Mouse (Mus musculus) intestine, embryonic 15.5 days (tissue): ENCODE data around the gene Apba3. TPM values are rescaled to one million over a fixed set of nuclear protein-coding genes. Genes with fewer than 3 reads are reported as not detected.

ENCODE experiments used
- ATAC-seq: fragments of 200-750 bp; cut with Nextera tagmentation; 2 replicates; pipeline ENCODE4 v1.8.0; 2017; ENCODE audit warnings: moderate TSS enrichment, moderate library complexity
- H3K27ac ChIP-seq: fragments of 300-500 bp; sonication (generic); 2 replicates; pipeline ENCODE4 v1.5.1; 2015; ENCODE audit warnings: mild to moderate bottlenecking, inconsistent platforms
- H3K27me3 ChIP-seq: fragments of 300-500 bp; sonication (generic); replicated peaks from 2 replicates; pipeline ENCODE4 v1.6.1; 2015; ENCODE audit warnings: inconsistent platforms
- H3K36me3 ChIP-seq: fragments of 300-500 bp; sonication (generic); 2 replicates; pipeline ENCODE4 v1.6.1; 2015; ENCODE audit warnings: inconsistent platforms
- H3K4me1 ChIP-seq: fragments of 300-500 bp; sonication (generic); replicated peaks from 2 replicates; pipeline ENCODE4 v1.6.1; 2015; ENCODE audit warnings: inconsistent platforms
- H3K4me2 ChIP-seq: fragments of 300-500 bp; sonication (generic); replicated peaks from 2 replicates; pipeline ENCODE4 v1.6.1; 2015; ENCODE audit warnings: mild to moderate bottlenecking, inconsistent platforms
- H3K4me3 ChIP-seq: fragments of 300-500 bp; sonication (generic); replicated peaks from 2 replicates; pipeline ENCODE4 v1.5.1; 2015; ENCODE audit warnings: inconsistent platforms
- H3K9ac ChIP-seq: fragments of 300-500 bp; sonication (generic); 2 replicates; pipeline ENCODE4 v1.6.1; 2015; ENCODE audit warnings: inconsistent platforms
- H3K9me3 ChIP-seq: fragments of 300-500 bp; sonication (generic); 2 replicates; pipeline ENCODE4 v1.6.1; 2016; ENCODE audit warnings: inconsistent platforms
- WGBS: fragments of 180-500 bp; shearing (Covaris S2); methylation state at CpG from one replicate; pipeline ENCODE4 v1.1.7; 2015; 5-methylcytosine and 5-hydroxymethylcytosine counted together
- polyA plus RNA-seq: library from polyadenylated mRNA; unstranded; fragments of >200 nt; fragmentation: Nextera tagmentation; extraction: Ambion mirVana; gene quantifications from 2 replicates; pipeline ENCODE4 v1.2.1, GENCODE M21; 2015

The Apba3 gene
- polyA plus RNA-seq, 1 experiment from 2014 or later: 55.1 TPM

- Histone ChIP-seq H3K36me3 (no peaks in the 10 kb centered on the region), H3K4me3 (peak overlapping the region; percentile 47), H3K9me3 (no peaks in the 10 kb centered on the region), H3K4me2 (peak overlapping the region; percentile 79), H3K27me3 (peaks cover 18% of the 10 kb centered on the region), H3K27ac (peak overlapping the region; percentile 85), H3K4me1 (peaks cover 28% of the 10 kb centered on the region), H3K9ac (peak overlapping the region; percentile 56)
- ATAC-seq: peak; percentile 74
- 2% methylated on average over 54 of the region's 54 CpGs for WGBS
These were observed 19.1 kb downstream of the Apba3 start for GRCm38 (mm10) chr10:81285694-81286450.

DNA sequence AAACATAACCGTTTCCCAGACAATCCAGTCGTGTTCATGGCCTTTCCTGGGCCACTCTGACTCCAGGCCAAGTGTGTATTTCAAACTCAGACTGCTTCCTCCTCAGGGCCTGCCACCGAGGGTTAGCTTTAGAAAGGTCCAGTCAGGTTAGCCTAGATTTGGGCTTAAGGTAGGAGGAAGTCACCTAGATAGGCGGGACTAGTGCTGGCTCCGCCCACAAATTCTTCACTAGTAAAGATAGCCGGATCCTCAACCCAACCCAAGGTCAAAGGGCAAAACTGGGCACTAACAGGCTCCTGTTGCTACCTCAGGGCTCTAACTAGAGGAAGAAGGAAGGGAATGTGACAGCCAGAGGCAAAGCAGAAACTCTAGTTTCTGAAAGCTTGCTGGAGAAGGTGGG, 19.8 kb downstream of the Apba3 start:
- Histone ChIP-seq H3K9me3 (no peaks in the 10 kb centered on the region), H3K9ac (no peak overlapping the region), H3K27ac (peak overlapping the region; percentile 85), H3K36me3 (no peaks in the 10 kb centered on the region), H3K27me3 (peaks cover 18% of the 10 kb centered on the region), H3K4me2 (peak overlapping the region; percentile 79), H3K4me3 (peak overlapping the region; percentile 47), H3K4me1 (peaks cover 28% of the 10 kb centered on the region)
- WGBS: 29% methylated on average over 6 of the region's 6 CpGs
- ATAC-seq: peak; percentile 18

GRCm38 (mm10) chr10:81287513-81288157, 20.9 kb downstream of the Apba3 start:
- Histone ChIP-seq H3K9me3 (no peaks in the 10 kb centered on the region), H3K36me3 (no peaks in the 10 kb centered on the region), H3K27ac (peak overlapping the region; percentile 85), H3K9ac (no peak overlapping the region), H3K4me3 (no peak overlapping the region), H3K27me3 (peaks cover 18% of the 10 kb centered on the region), H3K4me1 (peaks cover 32% of the 10 kb centered on the region), H3K4me2 (peak overlapping the region; percentile 79; the same call in 1 of the 2 replicates)
- WGBS: 61% methylated on average over 8 of the region's 8 CpGs
- no peak for ATAC-seq

GRCm38 (mm10) chr10:81288601-81289000, 21.8 kb downstream of the Apba3 start:
- 0 out of 2 replicates have a peak overlapping the region, but pooled peaks have one; percentile 12 for H3K4me2 ChIP-seq
- H3K27me3 ChIP-seq: peaks cover 13% of the 10 kb centered on the region
- no peaks in the 10 kb centered on the region for H3K36me3 ChIP-seq
- no peak overlapping the region for H3K9ac ChIP-seq
- H3K4me3 ChIP-seq: no peak overlapping the region
- WGBS: 29% methylated on average over 6 of the region's 6 CpGs
- no peaks in the 10 kb centered on the region for H3K9me3 ChIP-seq
- H3K27ac ChIP-seq: no peak overlapping the region
- H3K4me1 ChIP-seq: peaks cover 33% of the 10 kb centered on the region
- no peak for ATAC-seq

- peak overlapping the region; percentile 76; the same call in 1 of the 2 replicates for H3K27ac ChIP-seq
- no peaks in the 10 kb centered on the region for H3K9me3 ChIP-seq
- H3K36me3 ChIP-seq: no peaks in the 10 kb centered on the region
- H3K4me2 ChIP-seq: peak overlapping the region; percentile 50
- H3K4me1 ChIP-seq: peaks cover 38% of the 10 kb centered on the region
- ATAC-seq: no peak
- H3K27me3 ChIP-seq: peaks cover 6% of the 10 kb centered on the region
- H3K4me3 ChIP-seq: peak overlapping the region; percentile 37; the same call in 1 of the 2 replicates
- H3K9ac ChIP-seq: no peak overlapping the region
- 1% methylated on average over 7 of the region's 7 CpGs for WGBS
These were observed 22.5 kb downstream of the Apba3 start for GRCm38 (mm10) chr10:81289278-81289677.

DNA sequence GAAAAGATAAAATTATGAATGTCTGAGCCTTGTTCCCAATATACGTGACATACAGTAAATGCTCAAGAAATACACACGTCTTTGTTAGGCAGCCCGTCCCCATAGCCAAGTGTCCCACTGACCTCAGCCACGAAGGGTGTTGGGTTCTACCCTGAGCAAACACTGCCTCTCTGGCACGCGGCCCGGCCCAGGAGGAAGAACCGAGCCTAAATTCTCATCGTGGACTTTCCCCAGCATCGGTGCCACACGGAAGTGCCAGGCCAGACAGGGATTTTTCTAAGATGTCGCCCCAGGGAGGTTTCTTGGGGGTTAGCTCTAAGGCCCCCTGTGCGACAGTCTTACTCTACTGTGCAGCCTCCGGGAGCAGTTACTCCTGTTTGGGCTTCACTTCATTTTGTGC, 23.1 kb downstream of the Apba3 start:
- Histone ChIP-seq H3K36me3 (no peaks in the 10 kb centered on the region), H3K9ac (peak overlapping the region; percentile 39), H3K4me2 (peak overlapping the region; percentile 50), H3K27me3 (peaks cover under 1% of the 10 kb centered on the region), H3K4me3 (peak overlapping the region; percentile 37), H3K4me1 (peaks cover 40% of the 10 kb centered on the region), H3K9me3 (no peaks in the 10 kb centered on the region), H3K27ac (peak overlapping the region; percentile 76)
- 55% methylated on average over 14 of the region's 14 CpGs for WGBS
- no peak for ATAC-seq

- Histone ChIP-seq H3K4me2 (peak overlapping the region; percentile 50), H3K9ac (peak overlapping the region; percentile 39), H3K36me3 (no peaks in the 10 kb centered on the region), H3K27me3 (no peaks in the 10 kb centered on the region), H3K4me1 (peaks cover 46% of the 10 kb centered on the region), H3K27ac (peak overlapping the region; percentile 76), H3K4me3 (peak overlapping the region; percentile 37), H3K9me3 (no peaks in the 10 kb centered on the region)
- ATAC-seq: 0 out of 2 replicates have a peak, but pooled peaks have one; percentile 9
- 19% methylated on average over 24 of the region's 24 CpGs for WGBS
These were observed 24.1 kb downstream of the Apba3 start for GRCm38 (mm10) chr10:81290698-81291460.

GRCm38 (mm10) chr10:81291511-81292104, 24.8 kb downstream of the Apba3 start, which contains the start of gene Tjp3:
Tjp3 (minus strand) TSS chr10:81291581.
- H3K27ac ChIP-seq: peak within 1 kb of the TSS; percentile 76
- peak within 1 kb of the TSS; percentile 50 for H3K4me2 ChIP-seq
- H3K9ac ChIP-seq: peak within 1 kb of the TSS; percentile 39
- H3K27me3 ChIP-seq: no peaks in the 10 kb centered on the region
- peaks cover 48% of the 10 kb centered on the region for H3K4me1 ChIP-seq
- H3K4me3 ChIP-seq: peak within 1 kb of the TSS; percentile 37
- no peaks in the 10 kb centered on the region; the same call in 1 of the 2 replicates for H3K36me3 ChIP-seq
- no peak for ATAC-seq
- no peaks in the 10 kb centered on the region for H3K9me3 ChIP-seq
- 57% methylated on average over 9 of the region's 9 CpGs for WGBS

DNA sequence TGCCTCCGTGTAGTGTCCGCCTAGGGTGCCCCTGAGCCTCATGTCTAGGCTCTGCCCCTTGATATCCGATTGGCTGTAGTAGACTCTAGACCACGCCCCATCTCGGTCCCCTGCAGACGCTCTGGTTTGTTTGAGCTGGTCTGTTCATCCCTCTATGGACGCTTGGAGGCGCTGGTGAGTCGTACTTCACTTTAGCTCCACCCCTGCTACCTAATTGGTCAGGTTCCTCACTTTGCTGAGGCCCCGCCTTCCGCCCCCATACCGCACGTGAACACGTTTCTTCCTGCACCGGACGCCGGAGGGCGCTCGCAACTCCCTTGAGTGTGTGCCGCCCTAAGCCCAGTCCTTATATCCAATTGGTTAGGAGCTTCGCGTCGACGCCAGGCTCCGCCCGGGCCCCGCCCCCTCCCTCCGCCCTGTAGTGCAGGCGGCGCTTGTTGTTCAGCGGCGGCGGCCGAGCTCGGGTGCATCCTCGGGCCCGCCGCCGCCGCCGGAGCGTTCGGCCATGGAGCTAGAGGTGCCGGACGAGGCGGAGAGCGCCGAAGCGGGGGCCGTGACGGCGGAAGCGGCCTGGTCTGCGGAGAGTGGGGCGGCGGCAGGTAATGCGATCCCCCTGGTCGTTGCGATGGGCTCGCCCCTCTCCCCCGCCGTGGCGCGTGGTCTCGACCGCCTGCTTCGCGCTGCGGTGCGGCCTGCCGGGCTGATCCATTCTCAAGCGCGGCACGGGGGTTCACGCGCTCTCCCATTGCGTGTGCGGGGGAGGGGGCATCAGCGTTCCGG, 26.0 kb downstream of the Apba3 start, which contains the start of gene Pip5k1c:
Pip5k1c (plus strand) TSS at position 410 of the 780 bp plus-strand sequence.
- peak within 1 kb of the TSS; percentile 72 for H3K4me3 ChIP-seq
- H3K27me3 ChIP-seq: no peaks in the 10 kb centered on the region
- H3K4me1 ChIP-seq: peaks cover 46% of the 10 kb centered on the region
- under 1% methylated on average over 80 of the region's 80 CpGs for WGBS
- peak; percentile 93 for ATAC-seq
- H3K9me3 ChIP-seq: no peaks in the 10 kb centered on the region
- H3K27ac ChIP-seq: peak within 1 kb of the TSS; percentile 85
- no peaks in the 10 kb centered on the region; the same call in 1 of the 2 replicates for H3K36me3 ChIP-seq
- peak within 1 kb of the TSS; percentile 85 for H3K9ac ChIP-seq
- peak within 1 kb of the TSS; percentile 95 for H3K4me2 ChIP-seq

- WGBS: 2% methylated on average over 25 of the region's 25 CpGs
These were observed 26.7 kb downstream of the Apba3 start for GRCm38 (mm10) chr10:81293334-81294030.

More at GRCm38 (mm10) chr10:81293334-81294030, 26.7 kb downstream of the Apba3 start:
- Histone ChIP-seq H3K27me3 (no peaks in the 10 kb centered on the region), H3K9ac (peak overlapping the region; percentile 85), H3K36me3 (no peaks in the 10 kb centered on the region; the same call in 1 of the 2 replicates), H3K4me1 (peaks cover 46% of the 10 kb centered on the region), H3K27ac (peak overlapping the region; percentile 85), H3K9me3 (no peaks in the 10 kb centered on the region), H3K4me3 (peak overlapping the region; percentile 72), H3K4me2 (peak overlapping the region; percentile 95)
- no peak for ATAC-seq
